Mouse (Mus musculus): ENCODE results near the gene Ptgis. TPM values are rescaled to one million over a fixed set of nuclear protein-coding genes. Genes with fewer than 3 reads are reported as not detected.

Ptgis gene
- polyA plus RNA-seq, 1 experiment from 2014 or later = 18.6 TPM

DNA sequence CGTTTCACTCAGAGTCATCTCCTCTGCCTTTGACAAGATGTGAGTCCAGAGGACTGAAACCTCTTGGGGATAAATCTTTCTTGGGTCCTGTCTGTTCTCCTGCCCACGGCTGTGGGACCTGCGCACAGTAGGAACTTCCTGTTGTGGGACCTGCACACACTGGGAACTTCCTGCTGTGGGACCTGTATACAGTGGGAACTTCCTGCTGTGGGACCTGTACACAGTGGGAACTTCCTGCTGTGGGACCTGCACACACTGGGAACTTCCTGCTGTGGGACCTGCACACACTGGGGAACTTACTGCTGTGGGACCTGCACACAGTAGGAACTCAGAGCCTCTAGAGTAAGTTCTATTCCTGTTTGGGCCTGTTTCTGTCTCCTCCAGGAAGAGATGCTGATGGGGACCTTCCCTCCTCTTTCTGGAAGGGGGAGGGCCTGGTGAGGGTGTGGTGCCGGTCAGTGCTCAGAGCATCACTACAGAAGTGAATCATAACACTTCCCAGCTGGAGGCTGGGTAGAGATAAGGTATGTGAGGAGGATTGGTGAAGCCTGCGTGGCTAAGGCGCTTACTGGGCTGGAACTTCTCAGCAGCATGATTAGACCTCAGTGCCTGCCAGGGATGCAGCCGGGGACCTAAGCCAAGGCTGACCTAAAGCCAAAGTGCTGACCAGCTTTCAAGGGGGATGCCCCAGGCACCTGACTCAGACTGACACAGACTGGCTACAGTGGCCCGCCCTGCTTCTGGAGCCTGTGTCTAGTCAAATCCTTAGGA is 22.8 kb upstream of the Ptgis start:
- Histone ChIP-seq H3K36me3 (ENCODE audit: insufficient read depth) (no peaks in the 10 kb centered on the region), H3K27ac (ENCODE audit: low read depth) (no peak overlapping the region), H3K4me3 (ENCODE audit: low read depth, low read length) (no peak overlapping the region), H3K27me3 (ENCODE audit: insufficient read depth, low read length) (no peaks in the 10 kb centered on the region), H3K4me2 (no peak overlapping the region), H3K9ac (no peak overlapping the region), H3K4me1 (ENCODE audit: insufficient read depth) (peaks cover 2% of the 10 kb centered on the region; the same call in 1 of the 2 replicates), H3K9me3 (ENCODE audit: low read depth, low read length) (no peaks in the 10 kb centered on the region)
- 61% methylated on average over 8 of the region's 8 CpGs for WGBS
- TF ChIP-seq CTCF (IDR thresholded peaks at IDR 0.05; ENCODE audit: low read depth) = no peak
- ATAC-seq (ENCODE audit: insufficient read depth) (peak; percentile 70; the same call in 1 of the 2 replicates), DNase-seq (peak; percentile 53)

- Histone ChIP-seq H3K27ac (ENCODE audit: low read depth) (no peak overlapping the region), H3K4me3 (ENCODE audit: low read depth, low read length) (no peak overlapping the region), H3K36me3 (ENCODE audit: insufficient read depth) (no peaks in the 10 kb centered on the region), H3K27me3 (ENCODE audit: insufficient read depth, low read length) (no peaks in the 10 kb centered on the region), H3K4me2 (no peak overlapping the region), H3K9ac (no peak overlapping the region), H3K4me1 (ENCODE audit: insufficient read depth) (peaks cover 2% of the 10 kb centered on the region; the same call in 1 of the 2 replicates), H3K9me3 (ENCODE audit: low read depth, low read length) (no peaks in the 10 kb centered on the region)
- ATAC-seq (ENCODE audit: insufficient read depth) = no peak
- no peak for DNase-seq
- no peak for TF ChIP-seq CTCF (IDR thresholded peaks at IDR 0.05; ENCODE audit: low read depth)
- 83% methylated on average over 10 of the region's 10 CpGs for WGBS
Observed at GRCm38 (mm10) chr2:167262433-167262832, 22.0 kb upstream of the Ptgis start.

GRCm38 (mm10) chr2:167261106-167261505 is 20.7 kb upstream of the Ptgis start:
- H3K4me1 ChIP-seq (ENCODE audit: insufficient read depth) = peaks cover 2% of the 10 kb centered on the region; the same call in 1 of the 2 replicates
- no peak overlapping the region for H3K4me2 ChIP-seq
- no peak for TF ChIP-seq CTCF (IDR thresholded peaks at IDR 0.05; ENCODE audit: low read depth)
- no peaks in the 10 kb centered on the region for H3K27me3 ChIP-seq (ENCODE audit: insufficient read depth, low read length)
- no peak overlapping the region for H3K4me3 ChIP-seq (ENCODE audit: low read depth, low read length)
- DNase-seq (no peak), ATAC-seq (ENCODE audit: insufficient read depth) (no peak; the same call in 1 of the 2 replicates)
- 63% methylated on average over 4 of the region's 4 CpGs for WGBS
- H3K9me3 ChIP-seq (ENCODE audit: low read depth, low read length) = no peaks in the 10 kb centered on the region
- peak overlapping the region; percentile 50; the same call in 1 of the 2 replicates for H3K27ac ChIP-seq (ENCODE audit: low read depth)
- H3K36me3 ChIP-seq (ENCODE audit: insufficient read depth) = no peaks in the 10 kb centered on the region
- H3K9ac ChIP-seq = no peak overlapping the region

- peaks cover 2% of the 10 kb centered on the region; the same call in 1 of the 2 replicates for H3K4me1 ChIP-seq (ENCODE audit: insufficient read depth)
- H3K9ac ChIP-seq = no peak overlapping the region
- no peaks in the 10 kb centered on the region for H3K9me3 ChIP-seq (ENCODE audit: low read depth, low read length)
- DNase-seq (no peak), ATAC-seq (ENCODE audit: insufficient read depth) (no peak)
- no peak overlapping the region; the same call in 1 of the 2 replicates for H3K27ac ChIP-seq (ENCODE audit: low read depth)
- H3K4me3 ChIP-seq (ENCODE audit: low read depth, low read length) = no peak overlapping the region
- TF ChIP-seq CTCF (IDR thresholded peaks at IDR 0.05; ENCODE audit: low read depth) = no peak
- H3K36me3 ChIP-seq (ENCODE audit: insufficient read depth) = no peaks in the 10 kb centered on the region
- no peak overlapping the region for H3K4me2 ChIP-seq
- 23% methylated on average over 3 of the region's 3 CpGs for WGBS
- no peaks in the 10 kb centered on the region for H3K27me3 ChIP-seq (ENCODE audit: insufficient read depth, low read length)
Observed at GRCm38 (mm10) chr2:167257790-167258189, 17.4 kb upstream of the Ptgis start.

DNA sequence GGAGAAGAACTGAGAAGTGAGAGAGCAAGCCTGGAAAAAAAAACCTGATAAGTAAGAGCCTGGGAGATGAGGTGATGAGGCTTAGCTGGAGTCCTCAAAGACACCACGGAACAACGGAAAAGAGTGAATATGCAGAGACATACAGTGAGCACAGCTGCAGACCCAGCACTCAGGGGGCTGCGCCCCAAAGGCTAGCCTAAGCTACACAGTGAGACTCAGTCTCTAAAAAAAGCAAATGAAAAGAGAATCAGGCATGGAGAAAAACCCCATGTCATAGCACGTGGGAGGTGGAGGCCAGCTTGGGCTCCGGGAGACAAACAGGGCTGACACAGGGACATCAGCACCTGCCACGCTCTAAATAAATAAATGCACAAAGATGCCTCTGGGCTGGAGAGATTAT is 14.4 kb upstream of the Ptgis start:
- H3K27ac ChIP-seq (ENCODE audit: low read depth) = no peak overlapping the region
- H3K27me3 ChIP-seq (ENCODE audit: insufficient read depth, low read length) = no peaks in the 10 kb centered on the region
- no peak for ATAC-seq (ENCODE audit: insufficient read depth)
- 43% methylated on average over 6 of the region's 6 CpGs for WGBS
- no peak for TF ChIP-seq CTCF (IDR thresholded peaks at IDR 0.05; ENCODE audit: low read depth)
- no peaks in the 10 kb centered on the region for H3K9me3 ChIP-seq (ENCODE audit: low read depth, low read length)
- H3K36me3 ChIP-seq (ENCODE audit: insufficient read depth) = no peaks in the 10 kb centered on the region
- H3K4me3 ChIP-seq (ENCODE audit: low read depth, low read length) = no peak overlapping the region
- H3K4me2 ChIP-seq = no peak overlapping the region
- peaks cover 15% of the 10 kb centered on the region for H3K4me1 ChIP-seq (ENCODE audit: insufficient read depth)
- DNase-seq = no peak
- H3K9ac ChIP-seq = no peak overlapping the region

DNA sequence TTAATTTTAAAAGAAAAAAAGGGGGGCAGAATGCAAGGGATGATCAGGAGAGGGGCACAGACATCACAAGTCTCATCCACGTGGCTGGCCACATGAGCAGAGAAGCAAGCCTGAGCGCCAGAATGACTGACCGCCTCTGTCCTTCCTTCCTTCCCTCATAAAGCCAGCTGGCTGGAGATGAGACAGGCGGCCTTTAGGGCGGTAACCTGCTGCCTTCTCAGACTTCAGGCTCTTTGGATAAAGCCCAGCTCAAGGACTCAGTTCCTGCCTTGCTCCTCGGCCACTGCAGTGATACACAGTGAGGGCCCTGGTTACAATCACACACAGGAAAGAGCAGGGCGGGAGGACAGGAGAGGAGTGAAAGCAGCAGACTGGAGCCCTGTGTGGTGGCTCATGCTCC is 13.8 kb upstream of the Ptgis start:
- Histone ChIP-seq H3K4me2 (no peak overlapping the region), H3K9me3 (ENCODE audit: low read depth, low read length) (no peaks in the 10 kb centered on the region), H3K27ac (ENCODE audit: low read depth) (peak overlapping the region; percentile 48; the same call in 1 of the 2 replicates), H3K36me3 (ENCODE audit: insufficient read depth) (no peaks in the 10 kb centered on the region), H3K9ac (no peak overlapping the region), H3K4me3 (ENCODE audit: low read depth, low read length) (no peak overlapping the region), H3K4me1 (ENCODE audit: insufficient read depth) (peaks cover 15% of the 10 kb centered on the region), H3K27me3 (ENCODE audit: insufficient read depth, low read length) (no peaks in the 10 kb centered on the region)
- DNase-seq (peak; percentile 53), ATAC-seq (ENCODE audit: insufficient read depth) (no peak)
- WGBS = 49% methylated on average over 7 of the region's 7 CpGs
- TF ChIP-seq CTCF (IDR thresholded peaks at IDR 0.05; ENCODE audit: low read depth) = no peak

GRCm38 (mm10) chr2:167253476-167253875 is 13.1 kb upstream of the Ptgis start:
- H3K27me3 ChIP-seq (ENCODE audit: insufficient read depth, low read length) = no peaks in the 10 kb centered on the region
- no peaks in the 10 kb centered on the region for H3K9me3 ChIP-seq (ENCODE audit: low read depth, low read length)
- H3K4me2 ChIP-seq = no peak overlapping the region
- no peaks in the 10 kb centered on the region for H3K36me3 ChIP-seq (ENCODE audit: insufficient read depth)
- H3K27ac ChIP-seq (ENCODE audit: low read depth) = no peak overlapping the region
- no peak overlapping the region for H3K4me3 ChIP-seq (ENCODE audit: low read depth, low read length)
- TF ChIP-seq CTCF (IDR thresholded peaks at IDR 0.05; ENCODE audit: low read depth) = no peak
- H3K4me1 ChIP-seq (ENCODE audit: insufficient read depth) = peaks cover 15% of the 10 kb centered on the region
- 70% methylated on average over 5 of the region's 5 CpGs for WGBS
- DNase-seq = no peak
- no peak overlapping the region for H3K9ac ChIP-seq
- no peak for ATAC-seq (ENCODE audit: insufficient read depth)

Measured in lung, embryonic 14.5 days (tissue).